Mouse (Mus musculus): ENCODE results near the gene Krt18. TPM values are rescaled to one million over a fixed set of nuclear protein-coding genes. Genes with fewer than 3 reads are reported as not detected.

Krt18 gene
- polyA plus RNA-seq, 1 experiment from 2014 or later = 550 TPM

Other genes starting within 250 kb of the Krt18 start
- not detected in 2 replicates for gene Krt72, start 241.7 kb upstream of the Krt18 start, polyA plus RNA-seq (2015; fragmentation: Nextera tagmentation; extraction: Ambion mirVana)
- gene Krt73, start 225.8 kb upstream of the Krt18 start, polyA plus RNA-seq (2015; fragmentation: Nextera tagmentation; extraction: Ambion mirVana) = not detected in 2 replicates
- 0.05 TPM in 1 of 2 replicates, not detected in the other for gene Krt2, start 210.0 kb upstream of the Krt18 start, polyA plus RNA-seq (2015; fragmentation: Nextera tagmentation; extraction: Ambion mirVana)
- gene Krt1, start 177.4 kb upstream of the Krt18 start, polyA plus RNA-seq (2015; fragmentation: Nextera tagmentation; extraction: Ambion mirVana) = 3.2 and 4.0 TPM in 2 replicates
- gene Krt77, start 158.5 kb upstream of the Krt18 start, polyA plus RNA-seq (2015; fragmentation: Nextera tagmentation; extraction: Ambion mirVana) = 0.32 and 0.43 TPM in 2 replicates
- not detected in 2 replicates for gene Krt76, start 135.3 kb upstream of the Krt18 start, polyA plus RNA-seq (2015; fragmentation: Nextera tagmentation; extraction: Ambion mirVana)
- gene Krt4, start 103.4 kb upstream of the Krt18 start, polyA plus RNA-seq (2015; fragmentation: Nextera tagmentation; extraction: Ambion mirVana) = 2,205 and 3,875 TPM in 2 replicates
- gene Krt79, start 87.9 kb upstream of the Krt18 start, polyA plus RNA-seq (2015; fragmentation: Nextera tagmentation; extraction: Ambion mirVana) = 1.9 and 2.0 TPM in 2 replicates
- 23.6 and 43.1 TPM in 2 replicates for gene Krt78, start 73.9 kb upstream of the Krt18 start, polyA plus RNA-seq (2015; fragmentation: Nextera tagmentation; extraction: Ambion mirVana)
- 1,152 and 1,422 TPM in 2 replicates for gene Krt8, start 23.7 kb upstream of the Krt18 start, polyA plus RNA-seq (2015; fragmentation: Nextera tagmentation; extraction: Ambion mirVana)
- gene Eif4b, start 45.6 kb downstream of the Krt18 start, polyA plus RNA-seq (2015; fragmentation: Nextera tagmentation; extraction: Ambion mirVana) = 108 and 122 TPM in 2 replicates
- gene Tns2, start 72.2 kb downstream of the Krt18 start, polyA plus RNA-seq (2015; fragmentation: Nextera tagmentation; extraction: Ambion mirVana) = 41.2 and 43.0 TPM in 2 replicates
- 29.2 and 35.0 TPM in 2 replicates for gene Spryd3, start 108.1 kb downstream of the Krt18 start, polyA plus RNA-seq (2015; fragmentation: Nextera tagmentation; extraction: Ambion mirVana)
- 18.5 and 21.2 TPM in 2 replicates for gene Igfbp6, start 116.2 kb downstream of the Krt18 start, polyA plus RNA-seq (2015; fragmentation: Nextera tagmentation; extraction: Ambion mirVana)
- gene Soat2, start 122.3 kb downstream of the Krt18 start, polyA plus RNA-seq (2015; fragmentation: Nextera tagmentation; extraction: Ambion mirVana) = 5.4 and 6.2 TPM in 2 replicates
- gene Zfp740, start 175.1 kb downstream of the Krt18 start, polyA plus RNA-seq (2015; fragmentation: Nextera tagmentation; extraction: Ambion mirVana) = 46.0 and 49.6 TPM in 2 replicates
- 47.3 and 50.9 TPM in 2 replicates for gene Csad, start 176.5 kb downstream of the Krt18 start, polyA plus RNA-seq (2015; fragmentation: Nextera tagmentation; extraction: Ambion mirVana)
- 5.6 and 6.3 TPM in 2 replicates for gene Itgb7, start 203.8 kb downstream of the Krt18 start, polyA plus RNA-seq (2015; fragmentation: Nextera tagmentation; extraction: Ambion mirVana)
- 41.2 and 48.6 TPM in 2 replicates for gene Rarg, start 229.3 kb downstream of the Krt18 start, polyA plus RNA-seq (2015; fragmentation: Nextera tagmentation; extraction: Ambion mirVana)
- 0.16 and 0.28 TPM in 2 replicates for gene Gm9918, start 242.4 kb downstream of the Krt18 start, polyA plus RNA-seq (2015; fragmentation: Nextera tagmentation; extraction: Ambion mirVana)